Mouse (Mus musculus): ENCODE results near the gene C2cd3. TPM values are rescaled to one million over a fixed set of nuclear protein-coding genes. Genes with fewer than 3 reads are reported as not detected.
"Not testable (repeated sequence)": the region's sequence is repeated elsewhere in the genome, so short reads cannot be mapped to it uniquely, and the experiment has no call there.

Gene C2cd3
- polyA plus RNA-seq, 1 experiment from 2014 or later: 14.5 TPM

DNA sequence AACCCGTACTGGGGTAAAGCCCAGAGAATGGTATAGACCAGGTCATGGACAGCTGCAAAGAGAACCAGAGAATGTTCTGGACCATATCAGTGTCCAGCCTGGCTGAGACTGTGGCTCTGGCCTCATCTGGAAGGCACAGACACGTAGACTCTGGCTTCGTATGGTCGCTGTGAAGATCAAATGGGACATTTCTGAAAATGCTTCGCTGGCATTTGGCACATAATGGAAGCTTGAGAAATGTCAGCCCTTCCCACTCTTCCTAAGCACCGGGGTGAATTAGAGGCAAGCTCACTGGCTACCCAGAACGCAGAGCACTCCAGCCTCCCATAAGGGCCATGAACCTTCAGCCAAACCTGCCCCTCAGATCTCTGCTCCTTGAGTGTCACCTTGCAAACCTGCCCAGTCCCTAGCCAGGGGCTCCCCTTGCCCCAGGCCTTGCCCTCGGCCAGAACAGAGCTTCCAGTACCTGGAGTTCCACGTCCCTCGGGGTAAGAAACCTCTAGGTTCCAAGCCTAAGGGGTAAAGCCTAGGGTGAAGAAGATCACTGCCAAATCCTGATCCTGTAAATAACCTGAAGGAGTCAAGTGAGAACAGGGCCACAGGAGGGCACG is 98.9 kb downstream of the C2cd3 start:
- Histone ChIP-seq H3K4me2 (ENCODE audit: low read depth, low read length) (no peak overlapping the region), H3K36me3 (ENCODE audit: control insufficient read depth, insufficient read depth) (peaks cover 6% of the 10 kb centered on the region; the same call in 1 of the 2 replicates), H3K9me3 (replicated peaks; ENCODE audit: control insufficient read depth, low read length) (no peaks in the 10 kb centered on the region), H3K27ac (ENCODE audit: low read length) (no peak overlapping the region), H3K9ac (ENCODE audit: low read length) (no peak overlapping the region), H3K4me3 (ENCODE audit: low read length) (no peak overlapping the region), H3K4me1 (ENCODE audit: control insufficient read depth, insufficient read depth, low read length) (peaks cover 22% of the 10 kb centered on the region), H3K27me3 (ENCODE audit: control insufficient read depth, insufficient read depth, low read length) (no peaks in the 10 kb centered on the region)
- no peak for ATAC-seq (replicated peaks; ENCODE audit: extremely low read depth, insufficient read depth, low FRiP score)
- 89% methylated on average over 11 of the region's 11 CpGs for WGBS

DNA sequence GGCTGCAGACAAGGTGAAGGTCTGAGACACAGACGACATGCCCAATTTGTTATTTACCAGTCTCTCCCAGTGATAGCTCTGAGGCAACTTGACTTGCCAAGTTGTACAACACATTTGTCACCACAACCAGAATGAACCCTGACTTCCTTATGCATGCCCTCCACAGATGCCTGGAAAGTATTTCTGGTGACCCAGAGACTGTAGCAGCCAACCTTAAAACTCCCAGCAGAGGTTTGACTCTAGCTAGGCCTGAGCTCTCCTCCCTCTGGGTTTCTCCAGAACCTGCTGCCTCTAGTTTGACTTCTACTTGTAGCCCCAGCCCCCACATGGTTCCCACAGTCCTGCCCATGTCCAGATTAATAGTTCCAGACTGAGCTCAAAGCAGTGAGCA is 99.4 kb downstream of the C2cd3 start:
- ATAC-seq (replicated peaks; ENCODE audit: extremely low read depth, insufficient read depth, low FRiP score): no peak
- peaks cover 17% of the 10 kb centered on the region for H3K4me1 ChIP-seq (ENCODE audit: control insufficient read depth, insufficient read depth, low read length)
- 85% methylated on average over 1 of the region's 1 CpGs for WGBS
- no peak overlapping the region for H3K4me2 ChIP-seq (ENCODE audit: low read depth, low read length)
- no peak overlapping the region for H3K4me3 ChIP-seq (ENCODE audit: low read length)
- H3K27ac ChIP-seq (ENCODE audit: low read length): no peak overlapping the region
- H3K9me3 ChIP-seq (replicated peaks; ENCODE audit: control insufficient read depth, low read length): no peaks in the 10 kb centered on the region
- no peak overlapping the region for H3K9ac ChIP-seq (ENCODE audit: low read length)
- H3K27me3 ChIP-seq (ENCODE audit: control insufficient read depth, insufficient read depth, low read length): no peaks in the 10 kb centered on the region
- H3K36me3 ChIP-seq (ENCODE audit: control insufficient read depth, insufficient read depth): peaks cover 6% of the 10 kb centered on the region; the same call in 1 of the 2 replicates

DNA sequence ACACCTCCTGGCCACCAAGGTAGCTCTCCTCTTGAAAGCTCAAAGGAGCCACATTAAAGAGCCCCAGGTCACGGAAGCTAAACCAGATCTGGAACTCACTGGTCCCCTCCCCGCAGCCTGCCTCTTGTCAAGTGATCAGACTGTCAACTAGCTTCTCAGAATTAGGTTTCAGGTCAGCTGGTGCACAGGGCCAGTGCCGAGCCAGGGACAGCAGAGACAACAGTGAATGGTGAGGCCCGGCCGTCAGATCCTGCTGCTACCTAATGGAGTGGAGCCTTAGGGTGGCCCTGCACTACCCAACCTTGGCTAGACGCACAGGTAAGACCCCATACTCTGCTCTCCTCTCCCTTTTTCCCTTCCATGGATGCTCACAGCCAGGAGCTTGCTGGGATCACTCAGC is 100.7 kb downstream of the C2cd3 start, which contains the start of gene Ucp3:
Gene Ucp3 (plus strand): TSS at position 214 of the 400 bp plus-strand sequence.
- H3K4me3 ChIP-seq (ENCODE audit: low read length): no peak within 1 kb of the TSS
- no peak within 1 kb of the TSS for H3K4me2 ChIP-seq (ENCODE audit: low read depth, low read length)
- no peaks in the 10 kb centered on the region for H3K27me3 ChIP-seq (ENCODE audit: control insufficient read depth, insufficient read depth, low read length)
- H3K9ac ChIP-seq (ENCODE audit: low read length): no peak within 1 kb of the TSS
- H3K9me3 ChIP-seq (replicated peaks; ENCODE audit: control insufficient read depth, low read length): no peaks in the 10 kb centered on the region
- 64% methylated on average over 6 of the region's 6 CpGs for WGBS
- H3K4me1 ChIP-seq (ENCODE audit: control insufficient read depth, insufficient read depth, low read length): peaks cover 14% of the 10 kb centered on the region
- H3K36me3 ChIP-seq (ENCODE audit: control insufficient read depth, insufficient read depth): peaks cover 6% of the 10 kb centered on the region; the same call in 1 of the 2 replicates
- no peak within 1 kb of the TSS for H3K27ac ChIP-seq (ENCODE audit: low read length)
- no peak for ATAC-seq (replicated peaks; ENCODE audit: extremely low read depth, insufficient read depth, low FRiP score)

DNA sequence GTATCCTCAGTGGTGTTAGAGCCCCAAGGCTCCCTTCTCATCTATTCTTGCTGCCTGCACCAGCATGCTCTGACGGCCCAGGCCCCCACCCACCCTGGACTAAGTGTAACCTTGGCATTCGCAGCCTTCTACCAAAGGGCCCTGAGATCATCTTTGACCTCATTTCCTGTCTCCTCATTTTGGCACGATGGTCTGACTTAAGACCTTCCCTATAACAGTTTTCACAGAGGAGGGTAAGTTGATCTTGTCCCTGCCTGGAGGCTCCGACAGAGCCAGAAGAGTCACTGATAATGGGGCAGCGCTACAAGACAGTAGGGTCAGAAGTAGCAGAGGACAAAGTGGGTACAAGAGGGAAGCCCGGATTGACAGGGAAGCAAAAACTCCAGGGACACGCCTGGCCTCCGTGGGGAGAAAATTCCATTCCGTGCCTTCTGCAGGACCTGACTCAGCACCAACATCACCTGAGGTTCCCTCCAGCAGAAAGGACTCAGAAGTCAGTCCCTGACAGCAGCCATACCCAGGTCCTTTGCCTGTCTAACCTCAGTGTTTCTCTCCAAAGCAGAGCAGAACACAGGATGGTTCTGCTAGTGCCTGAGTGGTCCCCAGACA is 101.9 kb downstream of the C2cd3 start:
- Histone ChIP-seq H3K27me3 (ENCODE audit: control insufficient read depth, insufficient read depth, low read length) (no peaks in the 10 kb centered on the region), H3K9me3 (replicated peaks; ENCODE audit: control insufficient read depth, low read length) (no peaks in the 10 kb centered on the region), H3K4me3 (ENCODE audit: low read length) (no peak overlapping the region), H3K27ac (ENCODE audit: low read length) (no peak overlapping the region), H3K4me1 (ENCODE audit: control insufficient read depth, insufficient read depth, low read length) (peaks cover 14% of the 10 kb centered on the region), H3K36me3 (ENCODE audit: control insufficient read depth, insufficient read depth) (peaks cover 6% of the 10 kb centered on the region; the same call in 1 of the 2 replicates), H3K4me2 (ENCODE audit: low read depth, low read length) (no peak overlapping the region), H3K9ac (ENCODE audit: low read length) (no peak overlapping the region)
- whole genome bisulfite sequencing: 59% methylated on average over 9 of the region's 9 CpGs
- ATAC-seq (replicated peaks; ENCODE audit: extremely low read depth, insufficient read depth, low FRiP score): no peak

DNA sequence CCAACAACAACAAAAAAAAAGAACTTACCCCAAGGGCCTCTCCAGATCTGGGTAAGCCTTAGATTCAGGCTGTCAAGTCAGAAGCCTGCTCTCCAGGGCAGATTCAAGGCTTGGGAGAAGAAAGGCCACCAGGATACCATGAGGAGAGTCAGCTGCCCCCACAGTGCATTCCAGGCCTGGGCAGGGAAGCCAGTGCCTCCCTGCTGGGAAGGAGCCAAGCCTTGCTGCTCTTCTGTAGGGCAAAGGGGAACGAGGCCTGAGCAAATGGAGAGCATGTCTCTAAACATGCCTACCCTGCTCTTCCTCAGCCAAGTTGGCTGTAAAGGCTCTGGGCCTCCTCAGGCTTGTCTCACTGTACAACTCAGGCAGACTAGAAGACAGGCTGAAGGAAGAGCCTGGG is 102.6 kb downstream of the C2cd3 start:
- no peak overlapping the region for H3K4me2 ChIP-seq (ENCODE audit: low read depth, low read length)
- no peak overlapping the region for H3K9ac ChIP-seq (ENCODE audit: low read length)
- H3K4me1 ChIP-seq (ENCODE audit: control insufficient read depth, insufficient read depth, low read length): peaks cover 14% of the 10 kb centered on the region
- 12% methylated on average over 1 of the region's 1 CpGs for WGBS
- H3K27me3 ChIP-seq (ENCODE audit: control insufficient read depth, insufficient read depth, low read length): no peaks in the 10 kb centered on the region
- peak; percentile 84; the same call in 1 of the 2 replicates for ATAC-seq (replicated peaks; ENCODE audit: extremely low read depth, insufficient read depth, low FRiP score)
- no peak overlapping the region for H3K4me3 ChIP-seq (ENCODE audit: low read length)
- H3K27ac ChIP-seq (ENCODE audit: low read length): peak overlapping the region; percentile 47; the same call in 1 of the 2 replicates
- no peaks in the 10 kb centered on the region for H3K9me3 ChIP-seq (replicated peaks; ENCODE audit: control insufficient read depth, low read length)
- H3K36me3 ChIP-seq (ENCODE audit: control insufficient read depth, insufficient read depth): peaks cover under 1% of the 10 kb centered on the region; the same call in 1 of the 2 replicates

DNA sequence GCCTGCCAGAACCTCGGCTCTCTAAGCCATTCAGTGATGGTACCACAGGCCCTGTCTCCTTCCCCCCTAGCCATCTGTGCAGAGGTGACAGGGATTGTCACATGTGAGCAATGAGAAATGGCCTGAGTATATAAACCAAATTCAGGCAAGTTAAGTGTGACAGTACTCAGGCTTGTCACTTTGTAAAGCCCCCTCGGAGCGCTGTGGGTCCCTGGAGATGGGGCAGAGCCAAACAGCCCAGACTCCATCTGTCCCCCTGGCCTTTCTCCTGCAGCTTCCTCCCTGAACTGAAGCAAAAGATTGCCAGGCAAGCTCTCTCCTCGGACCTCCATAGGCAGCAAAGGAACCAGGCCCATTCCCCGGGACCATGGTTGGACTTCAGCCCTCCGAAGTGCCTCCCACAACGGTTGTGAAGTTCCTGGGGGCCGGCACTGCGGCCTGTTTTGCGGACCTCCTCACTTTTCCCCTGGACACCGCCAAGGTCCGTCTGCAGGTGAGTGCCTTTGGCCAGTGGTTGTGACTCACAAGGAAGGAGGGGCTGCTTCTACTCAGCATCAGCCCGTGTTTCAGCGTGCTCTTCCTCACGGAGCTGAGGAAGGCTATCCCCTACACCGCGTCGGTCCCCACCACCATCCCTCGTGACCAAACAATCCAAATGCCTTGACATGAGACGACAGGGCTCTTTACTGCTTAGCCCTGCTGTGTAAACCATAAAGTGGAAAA is 107.2 kb downstream of the C2cd3 start:
- H3K9me3 ChIP-seq (replicated peaks; ENCODE audit: control insufficient read depth, low read length): no peaks in the 10 kb centered on the region
- H3K27me3 ChIP-seq (ENCODE audit: control insufficient read depth, insufficient read depth, low read length): no peaks in the 10 kb centered on the region
- ATAC-seq (replicated peaks; ENCODE audit: extremely low read depth, insufficient read depth, low FRiP score): no peak
- no peak overlapping the region for H3K4me2 ChIP-seq (ENCODE audit: low read depth, low read length)
- peaks cover 8% of the 10 kb centered on the region for H3K4me1 ChIP-seq (ENCODE audit: control insufficient read depth, insufficient read depth, low read length)
- H3K9ac ChIP-seq (ENCODE audit: low read length): no peak overlapping the region
- H3K36me3 ChIP-seq (ENCODE audit: control insufficient read depth, insufficient read depth): no peaks in the 10 kb centered on the region
- 79% methylated on average over 20 of the region's 20 CpGs for WGBS
- H3K4me3 ChIP-seq (ENCODE audit: low read length): no peak overlapping the region
- no peak overlapping the region for H3K27ac ChIP-seq (ENCODE audit: low read length)

DNA sequence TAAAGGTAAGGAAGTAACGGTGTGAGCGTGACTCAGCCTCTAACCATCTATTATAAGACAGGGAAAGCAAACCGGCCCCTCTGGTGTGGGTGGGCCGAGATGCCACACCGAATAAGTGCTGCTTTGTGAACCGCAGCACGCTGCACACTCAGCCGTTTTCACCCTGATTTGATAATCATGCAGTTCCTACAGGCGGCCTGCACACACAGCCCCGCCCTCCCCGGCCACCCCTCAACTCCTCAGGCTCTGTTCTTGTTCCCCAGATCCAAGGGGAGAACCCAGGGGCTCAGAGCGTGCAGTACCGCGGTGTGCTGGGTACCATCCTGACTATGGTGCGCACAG is 107.8 kb downstream of the C2cd3 start:
- H3K36me3 ChIP-seq (ENCODE audit: control insufficient read depth, insufficient read depth): no peaks in the 10 kb centered on the region
- H3K9me3 ChIP-seq (replicated peaks; ENCODE audit: control insufficient read depth, low read length): no peaks in the 10 kb centered on the region
- ATAC-seq (replicated peaks; ENCODE audit: extremely low read depth, insufficient read depth, low FRiP score): no peak
- H3K27ac ChIP-seq (ENCODE audit: low read length): no peak overlapping the region
- peaks cover 5% of the 10 kb centered on the region for H3K4me1 ChIP-seq (ENCODE audit: control insufficient read depth, insufficient read depth, low read length)
- WGBS: 66% methylated on average over 15 of the region's 15 CpGs
- no peaks in the 10 kb centered on the region for H3K27me3 ChIP-seq (ENCODE audit: control insufficient read depth, insufficient read depth, low read length)
- no peak overlapping the region for H3K4me3 ChIP-seq (ENCODE audit: low read length)
- no peak overlapping the region for H3K9ac ChIP-seq (ENCODE audit: low read length)
- no peak overlapping the region for H3K4me2 ChIP-seq (ENCODE audit: low read depth, low read length)

DNA sequence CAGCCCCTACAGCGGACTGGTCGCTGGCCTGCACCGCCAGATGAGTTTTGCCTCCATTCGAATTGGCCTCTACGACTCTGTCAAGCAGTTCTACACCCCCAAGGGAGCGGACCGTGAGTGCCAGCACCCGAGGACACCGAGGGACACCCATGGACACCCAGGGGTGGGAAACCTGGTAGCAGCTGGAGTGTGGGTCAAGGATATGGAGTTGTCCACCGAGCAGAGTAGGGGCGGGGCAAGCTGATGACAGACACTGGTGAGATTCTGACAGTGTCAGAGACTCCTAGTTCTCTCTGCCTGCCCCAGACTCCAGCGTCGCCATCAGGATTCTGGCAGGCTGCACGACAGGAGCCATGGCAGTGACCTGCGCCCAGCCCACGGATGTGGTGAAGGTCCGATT is 108.1 kb downstream of the C2cd3 start:
- WGBS: 75% methylated on average over 17 of the region's 17 CpGs
- H3K4me2 ChIP-seq (ENCODE audit: low read depth, low read length): no peak overlapping the region
- H3K4me3 ChIP-seq (ENCODE audit: low read length): no peak overlapping the region
- H3K27ac ChIP-seq (ENCODE audit: low read length): no peak overlapping the region
- H3K9ac ChIP-seq (ENCODE audit: low read length): no peak overlapping the region
- H3K27me3 ChIP-seq (ENCODE audit: control insufficient read depth, insufficient read depth, low read length): no peaks in the 10 kb centered on the region
- H3K36me3 ChIP-seq (ENCODE audit: control insufficient read depth, insufficient read depth): no peaks in the 10 kb centered on the region
- H3K4me1 ChIP-seq (ENCODE audit: control insufficient read depth, insufficient read depth, low read length): peaks cover 2% of the 10 kb centered on the region; the same call in 1 of the 2 replicates
- no peaks in the 10 kb centered on the region for H3K9me3 ChIP-seq (replicated peaks; ENCODE audit: control insufficient read depth, low read length)
- no peak for ATAC-seq (replicated peaks; ENCODE audit: extremely low read depth, insufficient read depth, low FRiP score)

DNA sequence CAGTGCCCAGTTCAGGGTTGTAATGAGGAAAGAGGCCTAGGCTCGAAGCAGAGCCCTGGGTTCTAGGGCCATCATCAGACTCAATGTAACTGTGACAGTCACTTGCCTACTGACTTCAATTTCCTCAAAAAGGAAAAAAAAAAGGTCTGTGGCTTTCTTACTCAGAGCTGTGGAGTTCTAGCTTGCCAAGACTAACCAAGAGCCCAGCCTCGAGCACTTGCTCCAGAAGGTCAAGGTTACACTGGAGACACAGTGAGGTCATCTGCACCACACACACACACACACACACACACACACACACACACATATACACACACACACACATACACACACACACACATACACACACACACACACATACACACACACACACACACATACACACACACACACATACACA is 110.0 kb downstream of the C2cd3 start:
- ATAC-seq (replicated peaks; ENCODE audit: extremely low read depth, insufficient read depth, low FRiP score); H3K4me3 ChIP-seq (ENCODE audit: low read length); H3K4me2 ChIP-seq (ENCODE audit: low read depth, low read length); H3K36me3 ChIP-seq (ENCODE audit: control insufficient read depth, insufficient read depth); H3K4me1 ChIP-seq (ENCODE audit: control insufficient read depth, insufficient read depth, low read length); H3K27ac ChIP-seq (ENCODE audit: low read length); H3K27me3 ChIP-seq (ENCODE audit: control insufficient read depth, insufficient read depth, low read length); H3K9ac ChIP-seq (ENCODE audit: low read length); H3K9me3 ChIP-seq (replicated peaks; ENCODE audit: control insufficient read depth, low read length): not testable (repeated sequence)
- 77% methylated on average over 2 of the region's 2 CpGs for WGBS
